Mouse (Mus musculus) CH12.LX (cell line): Measurements from ENCODE around the gene Cldn11.

Source experiments
- CTCF ChIP-seq, 2 experiments: IDR thresholded peaks in 1 of 2; conservative IDR thresholded peaks in 1 of 2; 2 replicates each; pipeline ENCODE4 v1.5.1; 2011 to 2012; ENCODE audit warnings: low read depth in 2 of 2, low read length in 2 of 2, improper control_type of control experiment in 1 of 2, inconsistent platforms in 1 of 2, mild to moderate bottlenecking in 1 of 2, moderate library complexity in 1 of 2
- HCFC1 ChIP-seq: IDR thresholded peaks from 2 replicates; pipeline ENCODE4 v1.6.1; 2012; ENCODE audit warnings: low read depth, mild to moderate bottlenecking, inconsistent platforms, low read length, improper control_type of control experiment
- JUND ChIP-seq: conservative IDR thresholded peaks from 2 replicates; pipeline ENCODE4 v1.6.1; 2011; ENCODE audit warnings: low read depth, low read length, improper control_type of control experiment
- KAT2A ChIP-seq: IDR thresholded peaks from 2 replicates; pipeline ENCODE4 v1.6.1; 2012; ENCODE audit warnings: low read length, improper control_type of control experiment, inconsistent platforms; ENCODE audit not compliant: insufficient replicate concordance
- MAZ ChIP-seq: IDR thresholded peaks from 2 replicates; pipeline ENCODE4 v1.6.1; 2012; ENCODE audit warnings: low read depth, mild to moderate bottlenecking, inconsistent platforms, low read length, improper control_type of control experiment, moderate library complexity
- POLR2A ChIP-seq: IDR thresholded peaks from 2 replicates; pipeline ENCODE4 v1.6.1; 2011; ENCODE audit warnings: low read depth, mild to moderate bottlenecking, improper control_type of control experiment, low read length
- POLR2AphosphoS2 ChIP-seq: IDR thresholded peaks from 2 replicates; pipeline ENCODE4 v1.6.1; 2011; ENCODE audit warnings: low read depth, low read length, improper control_type of control experiment
- RCOR1 ChIP-seq: conservative IDR thresholded peaks from 2 replicates; pipeline ENCODE4 v1.6.1; 2012; ENCODE audit warnings: low read depth, mild to moderate bottlenecking, inconsistent platforms, low read length, improper control_type of control experiment
- USF2 ChIP-seq: conservative IDR thresholded peaks from 2 replicates; pipeline ENCODE4 v1.6.1; 2011; ENCODE audit warnings: low read depth, low read length, improper control_type of control experiment
- ZMIZ1 ChIP-seq: IDR thresholded peaks from 2 replicates; pipeline ENCODE4 v1.6.1; 2012; ENCODE audit warnings: low read depth, mild to moderate bottlenecking, inconsistent platforms, low read length, improper control_type of control experiment

DNA sequence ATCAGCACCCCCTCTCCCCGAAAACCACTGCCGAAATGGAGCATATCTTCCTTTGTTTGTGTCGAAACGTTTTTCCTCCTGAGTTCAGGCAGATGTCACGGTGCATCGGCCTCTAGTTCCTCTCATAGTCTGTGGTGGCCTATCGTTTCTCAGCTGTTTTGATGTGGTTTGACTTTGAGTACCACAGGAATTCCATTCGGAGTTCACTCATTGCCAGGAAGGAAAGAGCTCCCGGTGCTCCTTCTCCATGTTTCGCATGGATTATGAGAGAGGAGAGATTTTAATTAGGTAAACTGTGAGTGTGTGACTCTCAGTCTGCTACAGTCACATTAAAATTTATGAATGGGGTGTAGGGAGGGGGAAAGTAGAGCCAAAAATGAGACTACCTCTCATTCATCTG is 10.3 kb downstream of the Cldn11 start:
- TF ChIP-seq USF2 = no peak
- TF ChIP-seq ZMIZ1 = no peak
- no peak for TF ChIP-seq RCOR1
- no peak for TF ChIP-seq POLR2AphosphoS2
- TF ChIP-seq CTCF (conservative IDR thresholded peaks at IDR 0.05 in 1 of 2, IDR thresholded peaks at IDR 0.05 in 1 of 2; ENCODE audit: low read depth in 2 of 2, low read length in 2 of 2) = no peak
- TF ChIP-seq JUND = no peak
- TF ChIP-seq HCFC1 = no peak
- no peak for TF ChIP-seq MAZ
- no peak for TF ChIP-seq POLR2A
- TF ChIP-seq KAT2A = no peak
